Mouse (Mus musculus) kidney, adult 2 months (tissue): ENCODE measurements around the gene Slc29a1. TPM values are rescaled to one million over a fixed set of nuclear protein-coding genes. Genes with fewer than 3 reads are reported as not detected.

ENCODE experiments used
- DNase-seq: peaks from one replicate; pipeline ENCODE4 v3.0.0; 2021
- H3K27ac ChIP-seq: fragments of 200-500 bp; 2 replicates; pipeline ENCODE4 v1.5.1; 2012; ENCODE audit warnings: low read depth, low read length, control low read depth, inconsistent platforms; ENCODE audit not compliant: insufficient read depth
- H3K27me3 ChIP-seq: fragments of 200-500 bp; replicated peaks from 2 replicates; pipeline ENCODE4 v1.6.1; 2012; ENCODE audit warnings: mild to moderate bottlenecking, moderate library complexity, low read length, inconsistent platforms; ENCODE audit not compliant: control insufficient read depth, insufficient read depth
- H3K36me3 ChIP-seq: fragments of 200-500 bp; 2 replicates; pipeline ENCODE4 v1.6.1; 2012; ENCODE audit warnings: mild to moderate bottlenecking, moderate library complexity, low read length, inconsistent platforms; ENCODE audit not compliant: control insufficient read depth, insufficient read depth
- H3K4me1 ChIP-seq: fragments of 200-500 bp; 2 replicates; pipeline ENCODE4 v1.6.1; 2011; ENCODE audit warnings: low read length; ENCODE audit not compliant: control insufficient read depth, insufficient read depth
- H3K4me3 ChIP-seq: fragments of 200-500 bp; 2 replicates; pipeline ENCODE4 v1.5.1; 2011; ENCODE audit warnings: mild to moderate bottlenecking, low read depth, low read length, control low read depth; ENCODE audit not compliant: insufficient read depth
- CTCF ChIP-seq: fragments of 200-500 bp; conservative IDR thresholded peaks from 2 replicates; pipeline ENCODE4 v1.5.1; 2011; ENCODE audit warnings: low read depth, mild to moderate bottlenecking, control low read depth, low read length, moderate library complexity, mixed read lengths; ENCODE audit not compliant: insufficient read depth, insufficient read length
- POLR2A ChIP-seq: fragments of 200-500 bp; IDR thresholded peaks from one replicate; pipeline ENCODE4 v1.6.1; 2011; ENCODE audit warnings: low read depth, low read length, control low read depth
- WGBS: fragments of 180-500 bp; shearing (Covaris S2); methylation state at CpG from one replicate; pipeline ENCODE4 v1.1.7; 2018; 5-methylcytosine and 5-hydroxymethylcytosine counted together
- polyA plus RNA-seq: library from polyadenylated mRNA; depleted of rRNA; stranded (reverse); fragments of >200 nt; gene quantifications from 2 replicates; pipeline ENCODE4 v1.2.3, GENCODE M21; 2012

Slc29a1 gene
- polyA plus RNA-seq, 1 experiment, result 89.5 TPM

GRCm38 (mm10) chr17:45554420-45554819 lies 45.0 kb downstream of the Slc29a1 start:
- H3K27me3 ChIP-seq, result peaks cover 2% of the 10 kb centered on the region; the same call in 1 of the 2 replicates
- peaks cover 7% of the 10 kb centered on the region for H3K4me1 ChIP-seq
- no peak overlapping the region for H3K4me3 ChIP-seq
- WGBS, result 56% methylated on average over 1 of the region's 1 CpGs
- DNase-seq, result no peak
- TF ChIP-seq POLR2A (no peak), CTCF (no peak)
- H3K27ac ChIP-seq, result no peak overlapping the region
- no peaks in the 10 kb centered on the region for H3K36me3 ChIP-seq

- Histone ChIP-seq H3K27me3 (peaks cover 5% of the 10 kb centered on the region), H3K36me3 (no peaks in the 10 kb centered on the region), H3K4me1 (peaks cover 7% of the 10 kb centered on the region), H3K27ac (no peak overlapping the region), H3K4me3 (no peak overlapping the region)
- WGBS, result 68% methylated on average over 3 of the region's 3 CpGs
- no peak for TF ChIP-seq CTCF
- no peak for TF ChIP-seq POLR2A
- no peak for DNase-seq
These were observed 46.3 kb downstream of the Slc29a1 start for GRCm38 (mm10) chr17:45553065-45553464.

GRCm38 (mm10) chr17:45551816-45552451 lies 47.5 kb downstream of the Slc29a1 start:
- peak; percentile 83 for DNase-seq
- H3K36me3 ChIP-seq, result no peaks in the 10 kb centered on the region
- H3K27ac ChIP-seq, result no peak overlapping the region
- TF ChIP-seq POLR2A, result no peak
- TF ChIP-seq CTCF, result peak; percentile 99
- WGBS, result 9% methylated on average over 8 of the region's 8 CpGs
- peaks cover 5% of the 10 kb centered on the region for H3K27me3 ChIP-seq
- peaks cover 6% of the 10 kb centered on the region for H3K4me1 ChIP-seq
- no peak overlapping the region for H3K4me3 ChIP-seq

- 57% methylated on average over 7 of the region's 7 CpGs for WGBS
- H3K4me1 ChIP-seq, result peaks cover 3% of the 10 kb centered on the region
- H3K36me3 ChIP-seq, result no peaks in the 10 kb centered on the region
- DNase-seq, result no peak
- TF ChIP-seq POLR2A (no peak), CTCF (no peak)
- no peak overlapping the region for H3K27ac ChIP-seq
- H3K27me3 ChIP-seq, result peaks cover 5% of the 10 kb centered on the region
- H3K4me3 ChIP-seq, result no peak overlapping the region
These were observed 48.1 kb downstream of the Slc29a1 start for GRCm38 (mm10) chr17:45551249-45551796.

- TF ChIP-seq POLR2A, result no peak
- no peak for TF ChIP-seq CTCF
- peaks cover 5% of the 10 kb centered on the region for H3K27me3 ChIP-seq
- no peaks in the 10 kb centered on the region for H3K4me1 ChIP-seq
- no peak overlapping the region for H3K27ac ChIP-seq
- no peaks in the 10 kb centered on the region for H3K36me3 ChIP-seq
- H3K4me3 ChIP-seq, result no peak overlapping the region
- DNase-seq, result no peak
- WGBS, result 40% methylated on average over 5 of the region's 5 CpGs
These were observed 49.2 kb downstream of the Slc29a1 start for GRCm38 (mm10) chr17:45550253-45550652.

- Histone ChIP-seq H3K27me3 (peaks cover 5% of the 10 kb centered on the region), H3K27ac (no peak within 1 kb of the TSS)
These were observed 49.7 kb downstream of the Slc29a1 start, which contains the start of gene Tmem151b for GRCm38 (mm10) chr17:45549617-45550181. TSS of gene Tmem151b (minus strand) at chr17:45549677.

More at GRCm38 (mm10) chr17:45549617-45550181, 49.7 kb downstream of the Slc29a1 start, which contains the start of gene Tmem151b:
- H3K4me3 ChIP-seq, result peak within 1 kb of the TSS; percentile 26; the same call in 1 of the 2 replicates
- WGBS, result 3% methylated on average over 13 of the region's 29 CpGs
- H3K36me3 ChIP-seq, result no peaks in the 10 kb centered on the region
- no peak for TF ChIP-seq POLR2A
- no peak for TF ChIP-seq CTCF
- H3K4me1 ChIP-seq, result no peaks in the 10 kb centered on the region
- DNase-seq, result no peak
